Mouse (Mus musculus): ENCODE data around the gene Mrpl14. TPM values are rescaled to one million over a fixed set of nuclear protein-coding genes. Genes with fewer than 3 reads are reported as not detected.

The Mrpl14 gene
- polyA plus RNA-seq, 1 experiment: 173 TPM

- no peaks in the 10 kb centered on the region for H3K27me3 ChIP-seq (ENCODE audit: control insufficient read depth, insufficient read depth, low read length)
- peaks cover 16% of the 10 kb centered on the region for H3K4me1 ChIP-seq (replicated peaks; ENCODE audit: control insufficient read depth, insufficient read depth, low read length)
- TF ChIP-seq CTCF (IDR thresholded peaks at IDR 0.05; ENCODE audit: borderline replicate concordance, control insufficient read depth, extremely low read depth, insufficient read depth, low read length, poor library complexity): no peak
- no peak for TF ChIP-seq POLR2A (IDR thresholded peaks at IDR 0.05; ENCODE audit: control insufficient read depth, extremely low read depth, insufficient read depth, low read length, poor library complexity)
- 71% methylated on average over 14 of the region's 14 CpGs for WGBS
- peak; percentile 11 for DNase-seq
- H3K36me3 ChIP-seq (ENCODE audit: control insufficient read depth, insufficient read depth, low read length): no peaks in the 10 kb centered on the region
- H3K4me3 ChIP-seq (ENCODE audit: control insufficient read depth, insufficient read depth, low read length): peak overlapping the region; percentile 78
- no peak overlapping the region for H3K27ac ChIP-seq (ENCODE audit: control insufficient read depth, insufficient read depth, low read length)
These were observed 1.4 kb upstream of the Mrpl14 start for GRCm38 (mm10) chr17:45684667-45685131.

- Histone ChIP-seq H3K36me3 (ENCODE audit: control insufficient read depth, insufficient read depth, low read length) (no peaks in the 10 kb centered on the region), H3K27ac (ENCODE audit: control insufficient read depth, insufficient read depth, low read length) (no peak overlapping the region), H3K4me1 (replicated peaks; ENCODE audit: control insufficient read depth, insufficient read depth, low read length) (peaks cover 16% of the 10 kb centered on the region), H3K4me3 (ENCODE audit: control insufficient read depth, insufficient read depth, low read length) (peak overlapping the region; percentile 78), H3K27me3 (ENCODE audit: control insufficient read depth, insufficient read depth, low read length) (no peaks in the 10 kb centered on the region)
- 0 out of 2 replicates have a peak, but pooled peaks have one; percentile 6 for TF ChIP-seq POLR2A (IDR thresholded peaks at IDR 0.05; ENCODE audit: control insufficient read depth, extremely low read depth, insufficient read depth, low read length, poor library complexity)
- TF ChIP-seq CTCF (IDR thresholded peaks at IDR 0.05; ENCODE audit: borderline replicate concordance, control insufficient read depth, extremely low read depth, insufficient read depth, low read length, poor library complexity): no peak
- peak; percentile 47 for DNase-seq
- 3% methylated on average over 58 of the region's 58 CpGs for WGBS
These were observed 690 bp upstream of the Mrpl14 start for GRCm38 (mm10) chr17:45685171-45686092.

- DNase-seq: no peak
- 1% methylated on average over 12 of the region's 12 CpGs for WGBS
These were observed 594 bp downstream of the Mrpl14 start, which contains the start of gene Tmem63b for GRCm38 (mm10) chr17:45686716-45687115. Tmem63b (minus strand) TSS chr17:45686905.

GRCm38 (mm10) chr17:45689120-45689519 lies 3.0 kb downstream of the Mrpl14 start:
- no peak for TF ChIP-seq POLR2A (IDR thresholded peaks at IDR 0.05; ENCODE audit: control insufficient read depth, extremely low read depth, insufficient read depth, low read length, poor library complexity)
- TF ChIP-seq CTCF (IDR thresholded peaks at IDR 0.05; ENCODE audit: borderline replicate concordance, control insufficient read depth, extremely low read depth, insufficient read depth, low read length, poor library complexity): no peak
- H3K4me1 ChIP-seq (replicated peaks; ENCODE audit: control insufficient read depth, insufficient read depth, low read length): peaks cover 21% of the 10 kb centered on the region
- H3K4me3 ChIP-seq (ENCODE audit: control insufficient read depth, insufficient read depth, low read length): no peak overlapping the region
- DNase-seq: no peak
- H3K27me3 ChIP-seq (ENCODE audit: control insufficient read depth, insufficient read depth, low read length): no peaks in the 10 kb centered on the region
- H3K36me3 ChIP-seq (ENCODE audit: control insufficient read depth, insufficient read depth, low read length): no peaks in the 10 kb centered on the region
- no peak overlapping the region for H3K27ac ChIP-seq (ENCODE audit: control insufficient read depth, insufficient read depth, low read length)
- 89% methylated on average over 9 of the region's 9 CpGs for WGBS

More at GRCm38 (mm10) chr17:45686716-45687115, 594 bp downstream of the Mrpl14 start, which contains the start of gene Tmem63b:
- TF ChIP-seq CTCF (IDR thresholded peaks at IDR 0.05; ENCODE audit: borderline replicate concordance, control insufficient read depth, extremely low read depth, insufficient read depth, low read length, poor library complexity) (no peak), POLR2A (IDR thresholded peaks at IDR 0.05; ENCODE audit: control insufficient read depth, extremely low read depth, insufficient read depth, low read length, poor library complexity) (no peak)
- Histone ChIP-seq H3K36me3 (ENCODE audit: control insufficient read depth, insufficient read depth, low read length) (no peaks in the 10 kb centered on the region), H3K27me3 (ENCODE audit: control insufficient read depth, insufficient read depth, low read length) (no peaks in the 10 kb centered on the region), H3K27ac (ENCODE audit: control insufficient read depth, insufficient read depth, low read length) (peak within 1 kb of the TSS; percentile 58; the same call in 1 of the 2 replicates), H3K4me3 (ENCODE audit: control insufficient read depth, insufficient read depth, low read length) (peak within 1 kb of the TSS; percentile 78), H3K4me1 (replicated peaks; ENCODE audit: control insufficient read depth, insufficient read depth, low read length) (peaks cover 16% of the 10 kb centered on the region)

GRCm38 (mm10) chr17:45690044-45690443 lies 3.9 kb downstream of the Mrpl14 start:
- 92% methylated on average over 4 of the region's 4 CpGs for WGBS
- no peak for DNase-seq
- TF ChIP-seq CTCF (IDR thresholded peaks at IDR 0.05; ENCODE audit: borderline replicate concordance, control insufficient read depth, extremely low read depth, insufficient read depth, low read length, poor library complexity) (no peak), POLR2A (IDR thresholded peaks at IDR 0.05; ENCODE audit: control insufficient read depth, extremely low read depth, insufficient read depth, low read length, poor library complexity) (no peak)

GRCm38 (mm10) chr17:45692159-45692558 lies 6.0 kb downstream of the Mrpl14 start:
- Histone ChIP-seq H3K27ac (ENCODE audit: control insufficient read depth, insufficient read depth, low read length) (no peak overlapping the region), H3K4me1 (replicated peaks; ENCODE audit: control insufficient read depth, insufficient read depth, low read length) (peaks cover 15% of the 10 kb centered on the region), H3K27me3 (ENCODE audit: control insufficient read depth, insufficient read depth, low read length) (no peaks in the 10 kb centered on the region), H3K36me3 (ENCODE audit: control insufficient read depth, insufficient read depth, low read length) (no peaks in the 10 kb centered on the region), H3K4me3 (ENCODE audit: control insufficient read depth, insufficient read depth, low read length) (no peak overlapping the region)
- WGBS: 92% methylated on average over 5 of the region's 5 CpGs
- TF ChIP-seq POLR2A (IDR thresholded peaks at IDR 0.05; ENCODE audit: control insufficient read depth, extremely low read depth, insufficient read depth, low read length, poor library complexity): no peak
- TF ChIP-seq CTCF (IDR thresholded peaks at IDR 0.05; ENCODE audit: borderline replicate concordance, control insufficient read depth, extremely low read depth, insufficient read depth, low read length, poor library complexity): no peak
- no peak for DNase-seq

More at GRCm38 (mm10) chr17:45690044-45690443, 3.9 kb downstream of the Mrpl14 start:
- Histone ChIP-seq H3K36me3 (ENCODE audit: control insufficient read depth, insufficient read depth, low read length) (no peaks in the 10 kb centered on the region), H3K27me3 (ENCODE audit: control insufficient read depth, insufficient read depth, low read length) (no peaks in the 10 kb centered on the region), H3K27ac (ENCODE audit: control insufficient read depth, insufficient read depth, low read length) (no peak overlapping the region), H3K4me1 (replicated peaks; ENCODE audit: control insufficient read depth, insufficient read depth, low read length) (peaks cover 16% of the 10 kb centered on the region), H3K4me3 (ENCODE audit: control insufficient read depth, insufficient read depth, low read length) (no peak overlapping the region)

Data from thymus, adult 2 months (tissue).